In genomic region chr11:18878748-18879455, GRCm38 (mm10) we compare ENCODE assay signal across 7 mouse cellular contexts.
DNase-seq lines count a peak whose midpoint lies in the region; ATAC-seq lines count a peak whose summit lies in the region.

No protein-coding gene starts in this region.

- peak overlapping the region; percentile 39 for H3K4me3 ChIP-seq in hindbrain, embryonic 12.5 days
- H3K4me3 ChIP-seq in midbrain, embryonic 11.5 days (ENCODE audit: low read depth, low read length) = peak overlapping the region; percentile 37

- H3K27ac ChIP-seq in hindbrain, embryonic 12.5 days = peak overlapping the region; percentile 95
- peak overlapping the region; percentile 91; the same call in 1 of the 2 replicates for H3K27ac ChIP-seq in midbrain, embryonic 11.5 days (ENCODE audit: low read depth, low read length)

- H3K9me3 ChIP-seq in hindbrain, embryonic 12.5 days (replicated peaks) = no peaks in the 10 kb centered on the region
- H3K9me3 ChIP-seq in midbrain, embryonic 11.5 days (ENCODE audit: control insufficient read depth, low read length) = no peaks in the 10 kb centered on the region

- peak overlapping the region; percentile 82 for H3K4me2 ChIP-seq in hindbrain, embryonic 12.5 days (replicated peaks)
- H3K4me2 ChIP-seq in midbrain, embryonic 11.5 days = peak overlapping the region; percentile 84

- H3K9ac ChIP-seq in hindbrain, embryonic 12.5 days = peak overlapping the region; percentile 66
- H3K9ac ChIP-seq in midbrain, embryonic 11.5 days (ENCODE audit: low read length) = peak overlapping the region; percentile 25; the same call in 1 of the 2 replicates

- intact Hi-C loops in gastrocnemius, postnatal 36 days (cut with DNase I) = loop anchor here (2.0 to 10.0 kb wide), 4 partner anchors 656 to 1036 kb away; no protein-coding TSS in a partner anchor

- DNase-seq in 416B (ENCODE audit: low read depth) (peak; percentile 48), NIH3T3 (ENCODE audit: low read depth) (peak; percentile 73)
- DNase-seq in midbrain, embryonic 11.5 days (ENCODE audit: low spot score, missing footprints) = peak; percentile 93
- DNase-seq in gastrocnemius, postnatal 36 days = no peak
- no peak for DNase-seq in testis, postnatal 14 days (ENCODE audit: low spot score)

- H3K27me3 ChIP-seq in hindbrain, embryonic 12.5 days = no peaks in the 10 kb centered on the region; the same call in 1 of the 2 replicates
- H3K27me3 ChIP-seq in midbrain, embryonic 11.5 days (ENCODE audit: control insufficient read depth, insufficient read depth, low read length) = peaks cover 29% of the 10 kb centered on the region

- no peaks in the 10 kb centered on the region for H3K36me3 ChIP-seq in hindbrain, embryonic 12.5 days
- no peaks in the 10 kb centered on the region for H3K36me3 ChIP-seq in midbrain, embryonic 11.5 days (ENCODE audit: control insufficient read depth, insufficient read depth, low read length)

- WGBS in hindbrain, embryonic 12.5 days = 3% methylated on average over 12 of the region's 13 CpGs
- 1% methylated on average over 13 of the region's 13 CpGs for WGBS in midbrain, embryonic 11.5 days

- peak; percentile 12; the same call in 1 of the 2 replicates for ATAC-seq in hindbrain, embryonic 12.5 days (ENCODE audit: low FRiP score)
- peak; percentile 45 for ATAC-seq in midbrain, embryonic 11.5 days (ENCODE audit: low FRiP score)
- ATAC-seq in cerebellum, adult (ENCODE audit: insufficient number of reproducible peaks, low FRiP score, low TSS enrichment) = no peak

- H3K4me1 ChIP-seq in hindbrain, embryonic 12.5 days = peaks cover 80% of the 10 kb centered on the region
- H3K4me1 ChIP-seq in midbrain, embryonic 11.5 days (ENCODE audit: control insufficient read depth, insufficient read depth, low read length) = peaks cover 70% of the 10 kb centered on the region

Comparison
In these comparisons a context has a peak if more than half of its experiments do, and no peak if none do; other contexts are left out.
1. DNase-seq: peak in 416B (single experiment), NIH3T3 (single experiment) and midbrain, embryonic 11.5 days (single experiment); none in gastrocnemius, postnatal 36 days (0 of 2) and testis, postnatal 14 days (single experiment).